Mouse (Mus musculus): ENCODE measurements at regions not wholly inside any gene's neighbourhood (a gene's known extent, or its start where the extent isn't known, plus 50 kb on each side); places are given as distances from the start of the nearest gene placed in this dataset.

GRCm38 (mm10) chr13:52190848-52191590 lies 340.1 kb downstream of the Diras2 start:
- Histone ChIP-seq H3K27ac (ENCODE audit: control insufficient read depth, low read depth, low read length) (no peak overlapping the region), H3K79me2 (ENCODE audit: control insufficient read depth, insufficient read depth, low read length, poor library complexity) (no peaks in the 10 kb centered on the region), H3K4me3 (ENCODE audit: control insufficient read depth in 1 of 2, insufficient read depth in 1 of 2, low read depth in 2 of 2, low read length in 2 of 2) (no peak overlapping the region), H3K36me3 (ENCODE audit: control insufficient read depth in 1 of 2, insufficient read depth in 2 of 2, low read length in 2 of 2) (no peaks in the 10 kb centered on the region), H3K9ac (ENCODE audit: control insufficient read depth, low read depth, low read length, poor library complexity, severe bottlenecking) (no peak overlapping the region), H3K4me1 (ENCODE audit: control insufficient read depth in 1 of 2, insufficient read depth in 2 of 2, low read length in 2 of 2) (no peaks in the 10 kb centered on the region), H3K9me3 (replicated peaks; ENCODE audit: insufficient read depth, low read length) (no peaks in the 10 kb centered on the region), H3K27me3 (ENCODE audit: control insufficient read depth in 1 of 2, insufficient read depth in 2 of 2, low read length in 2 of 2) (no peaks in the 10 kb centered on the region)
- DNase-seq (ENCODE audit: low read depth, low spot score): no peak
- TF ChIP-seq NELFE (IDR thresholded peaks at IDR 0.05; ENCODE audit: low read depth, low read length): no peak
- TF ChIP-seq KAT2A (conservative IDR thresholded peaks at IDR 0.05; ENCODE audit: low read depth, low read length): no peak
- TF ChIP-seq EP300 (IDR thresholded peaks at IDR 0.05; ENCODE audit: low read depth in 1 of 2, low read length in 2 of 2): no peak
- TF ChIP-seq ZKSCAN1 (IDR thresholded peaks at IDR 0.05; ENCODE audit: low read depth, low read length): no peak
- TF ChIP-seq JUND (IDR thresholded peaks at IDR 0.05; ENCODE audit: low read depth, low read length): no peak
- TF ChIP-seq TCF12 (IDR thresholded peaks at IDR 0.05; ENCODE audit: low read depth, low read length): no peak
- TF ChIP-seq E2F4 (IDR thresholded peaks at IDR 0.05; ENCODE audit: borderline replicate concordance, low read depth, low read length): no peak
- no peak for TF ChIP-seq UBTF (IDR thresholded peaks at IDR 0.05; ENCODE audit: borderline replicate concordance, insufficient read depth, low read depth, low read length)
- TF ChIP-seq MAX (IDR thresholded peaks at IDR 0.05; ENCODE audit: low read length): no peak
- TF ChIP-seq GABPA (IDR thresholded peaks at IDR 0.05; ENCODE audit: low read depth, low read length): no peak
- TF ChIP-seq TBP (IDR thresholded peaks at IDR 0.05; ENCODE audit: low read depth, low read length): no peak
- TF ChIP-seq RAD21 (IDR thresholded peaks at IDR 0.05; ENCODE audit: low read depth, low read length): no peak

GRCm38 (mm10) chr13:52196917-52197316 lies 334.2 kb downstream of the Diras2 start:
- no peak overlapping the region for H3K4me3 ChIP-seq (ENCODE audit: control insufficient read depth in 1 of 2, insufficient read depth in 1 of 2, low read depth in 2 of 2, low read length in 2 of 2)
- H3K4me1 ChIP-seq (ENCODE audit: control insufficient read depth in 1 of 2, insufficient read depth in 2 of 2, low read length in 2 of 2): no peaks in the 10 kb centered on the region

More at GRCm38 (mm10) chr13:52196917-52197316, 334.2 kb downstream of the Diras2 start:
- Histone ChIP-seq H3K79me2 (ENCODE audit: control insufficient read depth, insufficient read depth, low read length, poor library complexity) (no peaks in the 10 kb centered on the region), H3K9me3 (replicated peaks; ENCODE audit: insufficient read depth, low read length) (no peaks in the 10 kb centered on the region), H3K27me3 (ENCODE audit: control insufficient read depth in 1 of 2, insufficient read depth in 2 of 2, low read length in 2 of 2) (no peaks in the 10 kb centered on the region), H3K27ac (ENCODE audit: control insufficient read depth, low read depth, low read length) (no peak overlapping the region), H3K9ac (ENCODE audit: control insufficient read depth, low read depth, low read length, poor library complexity, severe bottlenecking) (no peak overlapping the region), H3K36me3 (ENCODE audit: control insufficient read depth in 1 of 2, insufficient read depth in 2 of 2, low read length in 2 of 2) (no peaks in the 10 kb centered on the region)
- DNase-seq (ENCODE audit: low read depth, low spot score): no peak
- TF ChIP-seq TCF12 (IDR thresholded peaks at IDR 0.05; ENCODE audit: low read depth, low read length) (no peak), UBTF (IDR thresholded peaks at IDR 0.05; ENCODE audit: borderline replicate concordance, insufficient read depth, low read depth, low read length) (no peak), JUND (IDR thresholded peaks at IDR 0.05; ENCODE audit: low read depth, low read length) (no peak), MYC (IDR thresholded peaks at IDR 0.05; ENCODE audit: low read depth, low read length) (no peak), MXI1 (IDR thresholded peaks at IDR 0.05; ENCODE audit: low read depth, low read length) (no peak), GABPA (IDR thresholded peaks at IDR 0.05; ENCODE audit: low read depth, low read length) (no peak), ELF1 (IDR thresholded peaks at IDR 0.05; ENCODE audit: low read depth, low read length) (no peak), NELFE (IDR thresholded peaks at IDR 0.05; ENCODE audit: low read depth, low read length) (no peak), EP300 (IDR thresholded peaks at IDR 0.05; ENCODE audit: low read depth in 1 of 2, low read length in 2 of 2) (no peak), MEF2A (IDR thresholded peaks at IDR 0.05; ENCODE audit: extremely low read depth, insufficient replicate concordance, low read depth, low read length, poor library complexity, severe bottlenecking) (no peak), SMC3 (IDR thresholded peaks at IDR 0.05; ENCODE audit: low read depth, low read length) (no peak), USF1 (IDR thresholded peaks at IDR 0.05; ENCODE audit: low read depth, low read length) (no peak), BHLHE40 (IDR thresholded peaks at IDR 0.05; ENCODE audit: borderline replicate concordance, low read depth, low read length) (no peak), POLR2A (IDR thresholded peaks at IDR 0.05; ENCODE audit: control insufficient read depth in 1 of 2, insufficient read depth in 1 of 2, low read depth in 1 of 2, low read length in 2 of 2, poor library complexity in 1 of 2) (no peak), MAZ (IDR thresholded peaks at IDR 0.05; ENCODE audit: low read depth, low read length) (no peak), MYB (IDR thresholded peaks at IDR 0.05; ENCODE audit: low read depth, low read length) (no peak), ZMIZ1 (IDR thresholded peaks at IDR 0.05; ENCODE audit: low read depth, low read length) (no peak), TAL1 (IDR thresholded peaks at IDR 0.05; ENCODE audit: low read length) (no peak), CTCF (IDR thresholded peaks at IDR 0.05 in 2 of 3, conservative IDR thresholded peaks at IDR 0.05 in 1 of 3; ENCODE audit: control insufficient read depth in 1 of 3, insufficient read depth in 1 of 3, low read depth in 2 of 3, low read length in 3 of 3, poor library complexity in 1 of 3, severe bottlenecking in 1 of 3) (no peak), GATA1 (IDR thresholded peaks at IDR 0.05; ENCODE audit: low read depth, low read length) (no peak)

All from MEL (cell line).